Mouse (Mus musculus) forebrain, embryonic 11.5 days (tissue): ENCODE measurements around the gene Gm5941. TPM values are rescaled to one million over a fixed set of nuclear protein-coding genes. Genes with fewer than 3 reads are reported as not detected.
"Not testable (repeated sequence)": the region's sequence is repeated elsewhere in the genome, so short reads cannot be mapped to it uniquely, and the experiment has no call there.

Experiments
- ATAC-seq: fragments of 200-750 bp; cut with Nextera tagmentation; replicated peaks from 2 replicates; pipeline ENCODE4 v1.8.0; 2017; ENCODE audit warnings: moderate TSS enrichment; ENCODE audit not compliant: low FRiP score
- DNase-seq: peaks from one replicate; pipeline ENCODE4 v3.0.0-alpha.2; 2017; ENCODE audit warnings: low spot score
- H3K27ac ChIP-seq: fragments of 300-500 bp; sonication (generic); 2 replicates; pipeline ENCODE4 v1.5.1; 2014; ENCODE audit warnings: low read depth, low read length
- H3K27me3 ChIP-seq: fragments of 300-500 bp; sonication (generic); 2 replicates; pipeline ENCODE4 v1.6.1; 2014; ENCODE audit warnings: mild to moderate bottlenecking, low read length, mixed read lengths; ENCODE audit not compliant: control insufficient read depth, insufficient read depth
- H3K36me3 ChIP-seq: fragments of 300-500 bp; sonication (generic); 2 replicates; pipeline ENCODE4 v1.6.1; 2014; ENCODE audit warnings: mild to moderate bottlenecking, low read length, moderate library complexity, mixed read lengths; ENCODE audit not compliant: control insufficient read depth, insufficient read depth
- H3K4me1 ChIP-seq: fragments of 300-500 bp; sonication (generic); replicated peaks from 2 replicates; pipeline ENCODE4 v1.6.1; 2014; ENCODE audit warnings: low read length, mixed read lengths; ENCODE audit not compliant: control insufficient read depth, insufficient read depth
- H3K4me2 ChIP-seq: fragments of 300-500 bp; sonication (generic); 2 replicates; pipeline ENCODE4 v1.6.1; 2014; ENCODE audit warnings: low read depth, mild to moderate bottlenecking, low read length, moderate library complexity, mixed read lengths; ENCODE audit not compliant: severe bottlenecking
- H3K4me3 ChIP-seq: fragments of 300-500 bp; sonication (generic); 2 replicates; pipeline ENCODE4 v1.5.1; 2014; ENCODE audit warnings: low read depth, low read length
- H3K9ac ChIP-seq: fragments of 300-500 bp; sonication (generic); 2 replicates; pipeline ENCODE4 v1.6.1; 2014; ENCODE audit warnings: low read length
- H3K9me3 ChIP-seq: fragments of 300-500 bp; sonication (generic); 2 replicates; pipeline ENCODE4 v1.6.1; 2016; ENCODE audit warnings: low read length, mixed read lengths; ENCODE audit not compliant: control insufficient read depth
- WGBS: fragments of 180-500 bp; shearing (Covaris S2); extraction: QIAGEN DNeasy Blood & Tissue Kit; methylation state at CpG from one replicate; pipeline ENCODE4 v1.1.7; 2014; 5-methylcytosine and 5-hydroxymethylcytosine counted together
- polyA plus RNA-seq: library from polyadenylated mRNA; unstranded; fragments of >200 nt; fragmentation: Nextera tagmentation; extraction: Ambion mirVana; gene quantifications from 2 replicates; pipeline ENCODE4 v1.2.1, GENCODE M21; 2014

Gm5941 gene
- not detected in 2 replicates for polyA plus RNA-seq

DNA sequence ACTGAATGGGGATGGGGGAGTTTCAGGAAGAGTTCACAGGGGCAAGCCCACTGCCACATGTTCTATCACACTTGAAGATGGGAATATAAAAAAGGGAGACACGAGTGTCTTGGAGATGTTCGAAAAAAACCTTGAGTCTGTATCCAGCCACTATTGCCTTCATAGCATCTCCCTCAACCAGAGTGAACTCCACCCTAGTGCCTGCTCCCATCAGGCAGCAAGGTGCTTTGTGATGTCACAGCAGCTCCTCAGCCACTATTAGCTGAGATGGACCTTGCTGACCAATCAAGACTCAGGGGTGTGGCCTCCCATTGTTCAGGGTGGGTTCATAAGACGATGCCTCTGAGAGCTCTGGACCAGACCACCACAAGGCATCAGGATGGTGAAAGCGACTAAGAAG lies at the start of gene Gm5941:
Gene Gm5941, plus strand, starts transcription at position 301 of the 400 bp plus-strand sequence.
- not testable (repeated sequence) for H3K4me1 ChIP-seq, H3K4me2 ChIP-seq, H3K4me3 ChIP-seq, H3K27ac ChIP-seq, H3K9me3 ChIP-seq, ATAC-seq, H3K27me3 ChIP-seq, H3K36me3 ChIP-seq, DNase-seq, H3K9ac ChIP-seq
- WGBS = 79% methylated on average over 4 of the region's 4 CpGs

DNA sequence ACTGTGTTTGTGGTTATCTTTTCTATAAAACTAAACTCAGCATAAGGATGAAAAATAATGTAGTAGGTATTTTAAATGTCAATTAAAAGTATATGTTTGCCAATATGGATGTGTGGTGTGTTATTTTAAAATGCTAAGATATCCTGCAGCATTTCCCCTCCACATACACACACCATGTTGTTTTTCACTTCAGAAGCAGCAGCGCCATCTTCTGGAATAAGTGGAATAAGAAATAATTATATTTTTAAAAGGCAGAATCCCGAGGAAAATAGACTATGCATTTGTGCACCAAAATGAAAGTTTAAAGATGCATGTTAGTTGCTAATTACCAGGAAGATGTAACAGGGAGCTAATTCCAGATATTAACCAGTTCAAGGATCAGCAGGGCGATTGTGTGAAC lies 29.3 kb upstream of the Gm5941 start:
- Histone ChIP-seq H3K36me3 (no peaks in the 10 kb centered on the region), H3K27me3 (no peaks in the 10 kb centered on the region), H3K4me1 (no peaks in the 10 kb centered on the region), H3K4me2 (no peak overlapping the region), H3K27ac (no peak overlapping the region), H3K4me3 (no peak overlapping the region), H3K9ac (no peak overlapping the region), H3K9me3 (no peaks in the 10 kb centered on the region)
- DNase-seq (no peak), ATAC-seq (no peak)
- WGBS = 27% methylated on average over 3 of the region's 3 CpGs

DNA sequence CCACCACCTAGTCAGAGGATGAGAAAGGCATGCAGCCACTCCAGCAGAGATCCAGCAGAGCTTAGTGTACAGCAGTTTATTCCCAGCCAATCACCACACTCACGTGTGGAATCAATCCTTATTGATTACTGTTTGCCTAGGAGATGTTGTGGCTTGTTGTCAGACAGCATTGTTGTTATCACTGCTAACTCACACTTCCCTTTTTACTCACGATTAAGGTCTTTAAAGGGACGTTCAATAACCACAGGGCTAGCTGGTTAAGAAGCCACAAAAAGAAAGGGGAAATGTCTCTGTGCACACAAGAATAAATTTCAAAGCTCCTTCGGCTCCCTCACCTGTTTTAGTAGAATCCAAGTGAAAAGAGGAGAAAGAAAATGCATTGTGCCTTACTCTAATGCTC lies 25.0 kb upstream of the Gm5941 start:
- 59% methylated on average over 4 of the region's 4 CpGs for WGBS
- no peak overlapping the region for H3K27ac ChIP-seq
- no peak overlapping the region for H3K4me3 ChIP-seq
- H3K9ac ChIP-seq = no peak overlapping the region
- H3K27me3 ChIP-seq = no peaks in the 10 kb centered on the region
- no peak for DNase-seq
- no peaks in the 10 kb centered on the region for H3K9me3 ChIP-seq
- no peaks in the 10 kb centered on the region for H3K36me3 ChIP-seq
- no peak for ATAC-seq
- H3K4me1 ChIP-seq = no peaks in the 10 kb centered on the region
- H3K4me2 ChIP-seq = no peak overlapping the region

DNA sequence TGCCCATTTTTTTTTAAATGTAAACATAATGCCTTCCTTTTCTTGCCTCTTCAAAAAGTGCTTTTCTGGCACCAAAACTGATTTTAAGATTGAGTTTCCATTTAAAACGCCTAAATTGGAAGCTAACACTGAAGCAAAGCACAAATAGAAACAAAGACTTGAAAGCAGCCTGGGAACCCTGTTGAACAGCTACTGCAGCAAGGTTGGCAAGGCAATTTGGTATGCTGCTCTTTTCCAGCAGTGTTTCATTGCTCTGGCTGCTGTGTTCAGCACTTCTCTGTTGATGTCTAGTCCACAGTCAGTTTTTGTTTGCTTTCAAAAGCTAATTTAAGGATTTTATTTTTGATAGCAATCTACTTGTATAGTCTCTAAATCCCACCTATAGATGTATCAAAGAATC lies 8.5 kb downstream of the Gm5941 start:
- no peak overlapping the region for H3K4me2 ChIP-seq
- 49% methylated on average over 1 of the region's 1 CpGs for WGBS

DNA sequence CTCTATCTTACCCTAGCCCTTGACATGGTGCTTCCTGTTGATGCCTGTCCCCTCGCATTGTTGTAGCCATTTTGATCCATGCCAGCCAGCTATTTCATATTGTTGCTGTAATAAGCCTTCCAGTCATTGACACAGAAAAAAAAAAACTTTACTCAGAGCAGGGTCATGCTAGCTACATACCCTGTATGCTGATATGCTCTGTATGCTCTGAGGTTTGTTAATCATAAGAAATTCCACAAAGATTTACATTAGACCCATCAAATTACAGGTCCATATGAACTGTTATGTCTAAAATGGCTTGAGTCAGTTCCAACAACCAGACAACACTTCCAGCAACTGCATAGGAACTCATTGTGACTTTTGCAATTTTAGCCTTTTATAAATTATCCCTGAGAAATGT lies 38.1 kb downstream of the Gm5941 start:
- no peaks in the 10 kb centered on the region for H3K36me3 ChIP-seq
- H3K27me3 ChIP-seq = no peaks in the 10 kb centered on the region
- no peaks in the 10 kb centered on the region for H3K4me1 ChIP-seq
- H3K9me3 ChIP-seq = no peaks in the 10 kb centered on the region
- ATAC-seq = no peak
- H3K4me3 ChIP-seq = no peak overlapping the region
- DNase-seq = no peak
- H3K9ac ChIP-seq = no peak overlapping the region
- WGBS = 84% methylated on average over 1 of the region's 1 CpGs
- H3K27ac ChIP-seq = no peak overlapping the region
- H3K4me2 ChIP-seq = no peak overlapping the region

More for the DNA sequence above, 8.5 kb downstream of the Gm5941 start:
- no peak for ATAC-seq
- Histone ChIP-seq H3K9ac (no peak overlapping the region), H3K4me1 (no peaks in the 10 kb centered on the region), H3K27me3 (no peaks in the 10 kb centered on the region), H3K4me3 (no peak overlapping the region), H3K9me3 (no peaks in the 10 kb centered on the region), H3K27ac (no peak overlapping the region), H3K36me3 (no peaks in the 10 kb centered on the region)
- DNase-seq = no peak

Other genes with a start within 250 kb of the Gm5941 start
- gene Mageb18, start 109.6 kb downstream of the Gm5941 start, polyA plus RNA-seq = not detected in 2 replicates